Mouse (Mus musculus) stomach, embryonic 16.5 days (tissue): ENCODE results near the gene Fam174b. TPM values are rescaled to one million over a fixed set of nuclear protein-coding genes. Genes with fewer than 3 reads are reported as not detected.

Source experiments
- ATAC-seq: fragments of 200-750 bp; cut with Nextera tagmentation; 2 replicates; pipeline ENCODE4 v1.8.0; 2017; ENCODE audit warnings: moderate number of reproducible peaks, moderate TSS enrichment; ENCODE audit not compliant: insufficient read depth, low FRiP score
- H3K27ac ChIP-seq: fragments of 300-500 bp; sonication (generic); 2 replicates; pipeline ENCODE4 v1.5.1; 2014; ENCODE audit warnings: low read length
- H3K27me3 ChIP-seq: fragments of 300-500 bp; sonication (generic); 2 replicates; pipeline ENCODE4 v1.6.1; 2014; ENCODE audit warnings: low read length, control low read depth, mixed read lengths; ENCODE audit not compliant: control insufficient read depth, insufficient read depth
- H3K36me3 ChIP-seq: fragments of 300-500 bp; sonication (generic); 2 replicates; pipeline ENCODE4 v1.6.1; 2014; ENCODE audit warnings: low read length; ENCODE audit not compliant: control insufficient read depth, insufficient read depth
- H3K4me1 ChIP-seq: fragments of 300-500 bp; sonication (generic); 2 replicates; pipeline ENCODE4 v1.6.1; 2014; ENCODE audit warnings: low read length, control low read depth, mixed read lengths; ENCODE audit not compliant: control insufficient read depth, insufficient read depth
- H3K4me2 ChIP-seq: fragments of 300-500 bp; sonication (generic); 2 replicates; pipeline ENCODE4 v1.6.1; 2014; ENCODE audit warnings: low read depth, low read length, mixed read lengths
- H3K4me3 ChIP-seq: fragments of 300-500 bp; sonication (generic); replicated peaks from 2 replicates; pipeline ENCODE4 v1.5.1; 2014; ENCODE audit warnings: mild to moderate bottlenecking, low read length
- H3K9ac ChIP-seq: fragments of 300-500 bp; sonication (generic); 2 replicates; pipeline ENCODE4 v1.6.1; 2014; ENCODE audit warnings: low read length
- H3K9me3 ChIP-seq: fragments of 300-500 bp; sonication (generic); replicated peaks from 2 replicates; pipeline ENCODE4 v1.6.1; 2016; ENCODE audit warnings: low read length, control low read depth; ENCODE audit not compliant: control insufficient read depth
- WGBS: fragments of 180-500 bp; shearing (Covaris S2); extraction: QIAGEN DNeasy Blood & Tissue Kit; methylation state at CpG from one replicate; pipeline ENCODE4 v1.1.7; 2014; 5-methylcytosine and 5-hydroxymethylcytosine counted together
- polyA plus RNA-seq: library from polyadenylated mRNA; unstranded; fragments of >200 nt; fragmentation: Nextera tagmentation; extraction: Ambion mirVana; gene quantifications from 2 replicates; pipeline ENCODE4 v1.2.1, GENCODE M21; 2015

Fam174b gene
- polyA plus RNA-seq, 1 experiment from 2014 or later = 68.1 TPM

GRCm38 (mm10) chr7:73745903-73746302, 5.8 kb downstream of the Fam174b start:
- Histone ChIP-seq H3K9ac (no peak overlapping the region), H3K4me2 (no peak overlapping the region), H3K4me3 (no peak overlapping the region), H3K27me3 (no peaks in the 10 kb centered on the region), H3K27ac (peak overlapping the region; percentile 2), H3K9me3 (no peaks in the 10 kb centered on the region), H3K36me3 (no peaks in the 10 kb centered on the region), H3K4me1 (peaks cover 30% of the 10 kb centered on the region)
- WGBS = 45% methylated on average over 5 of the region's 5 CpGs
- no peak for ATAC-seq

- H3K36me3 ChIP-seq = no peaks in the 10 kb centered on the region
- H3K9ac ChIP-seq = no peak overlapping the region
- peak overlapping the region; percentile 92 for H3K27ac ChIP-seq
- H3K4me2 ChIP-seq = 0 out of 2 replicates have a peak overlapping the region, but pooled peaks have one; percentile 11
- no peak for ATAC-seq
- WGBS = 62% methylated on average over 4 of the region's 4 CpGs
- peaks cover 23% of the 10 kb centered on the region for H3K4me1 ChIP-seq
- H3K27me3 ChIP-seq = no peaks in the 10 kb centered on the region
- no peak overlapping the region for H3K4me3 ChIP-seq
- no peaks in the 10 kb centered on the region for H3K9me3 ChIP-seq
Observed at GRCm38 (mm10) chr7:73746836-73747235, 6.7 kb downstream of the Fam174b start.

GRCm38 (mm10) chr7:73747531-73747930, 7.4 kb downstream of the Fam174b start:
- peak overlapping the region; percentile 92 for H3K27ac ChIP-seq
- WGBS = 52% methylated on average over 3 of the region's 3 CpGs
- H3K36me3 ChIP-seq = no peaks in the 10 kb centered on the region
- H3K9me3 ChIP-seq = no peaks in the 10 kb centered on the region
- no peaks in the 10 kb centered on the region for H3K27me3 ChIP-seq
- H3K4me1 ChIP-seq = peaks cover 22% of the 10 kb centered on the region
- no peak overlapping the region for H3K4me3 ChIP-seq
- peak overlapping the region; percentile 11; the same call in 1 of the 2 replicates for H3K4me2 ChIP-seq
- peak; percentile 61; the same call in 1 of the 2 replicates for ATAC-seq
- H3K9ac ChIP-seq = 0 out of 2 replicates have a peak overlapping the region, but pooled peaks have one; percentile 19

GRCm38 (mm10) chr7:73748437-73749108, 8.5 kb downstream of the Fam174b start:
- Histone ChIP-seq H3K4me3 (no peak overlapping the region), H3K4me1 (peaks cover 19% of the 10 kb centered on the region), H3K36me3 (no peaks in the 10 kb centered on the region), H3K27me3 (no peaks in the 10 kb centered on the region), H3K27ac (peak overlapping the region; percentile 92), H3K4me2 (no peak overlapping the region), H3K9me3 (no peaks in the 10 kb centered on the region), H3K9ac (no peak overlapping the region)
- peak; percentile 67 for ATAC-seq
- 70% methylated on average over 5 of the region's 5 CpGs for WGBS

GRCm38 (mm10) chr7:73749339-73749738, 9.2 kb downstream of the Fam174b start:
- no peak overlapping the region for H3K9ac ChIP-seq
- H3K9me3 ChIP-seq = no peaks in the 10 kb centered on the region
- no peak for ATAC-seq
- no peak overlapping the region for H3K4me2 ChIP-seq
- 80% methylated on average over 2 of the region's 2 CpGs for WGBS
- no peaks in the 10 kb centered on the region for H3K27me3 ChIP-seq
- H3K27ac ChIP-seq = peak overlapping the region; percentile 92
- H3K36me3 ChIP-seq = no peaks in the 10 kb centered on the region
- H3K4me1 ChIP-seq = peaks cover 22% of the 10 kb centered on the region
- no peak overlapping the region for H3K4me3 ChIP-seq

GRCm38 (mm10) chr7:73749983-73750382, 9.9 kb downstream of the Fam174b start:
- Histone ChIP-seq H3K36me3 (no peaks in the 10 kb centered on the region), H3K9ac (no peak overlapping the region), H3K27ac (peak overlapping the region; percentile 92), H3K27me3 (no peaks in the 10 kb centered on the region), H3K4me2 (no peak overlapping the region), H3K4me3 (no peak overlapping the region), H3K4me1 (peaks cover 17% of the 10 kb centered on the region; the same call in 1 of the 2 replicates), H3K9me3 (no peaks in the 10 kb centered on the region)
- peak; percentile 22; the same call in 1 of the 2 replicates for ATAC-seq
- WGBS = 72% methylated on average over 7 of the region's 7 CpGs

- 68% methylated on average over 1 of the region's 1 CpGs for WGBS
- Histone ChIP-seq H3K4me1 (peaks cover 14% of the 10 kb centered on the region; the same call in 1 of the 2 replicates), H3K36me3 (no peaks in the 10 kb centered on the region), H3K9me3 (0 out of 2 replicates have a peak, but pooled peaks cover 3% of the 10 kb centered on the region), H3K4me3 (no peak overlapping the region), H3K27me3 (no peaks in the 10 kb centered on the region), H3K9ac (no peak overlapping the region), H3K27ac (no peak overlapping the region), H3K4me2 (no peak overlapping the region)
- ATAC-seq = no peak
Observed at GRCm38 (mm10) chr7:73753598-73753997, 13.5 kb downstream of the Fam174b start.

GRCm38 (mm10) chr7:73755377-73756110, 15.4 kb downstream of the Fam174b start:
- H3K27ac ChIP-seq = no peak overlapping the region
- peaks cover 9% of the 10 kb centered on the region; the same call in 1 of the 2 replicates for H3K4me1 ChIP-seq
- 21% methylated on average over 1 of the region's 1 CpGs for WGBS
- H3K27me3 ChIP-seq = no peaks in the 10 kb centered on the region
- H3K36me3 ChIP-seq = no peaks in the 10 kb centered on the region
- H3K4me3 ChIP-seq = no peak overlapping the region
- H3K9ac ChIP-seq = no peak overlapping the region
- H3K9me3 ChIP-seq = 0 out of 2 replicates have a peak, but pooled peaks cover 3% of the 10 kb centered on the region
- no peak for ATAC-seq
- H3K4me2 ChIP-seq = no peak overlapping the region

- no peak overlapping the region for H3K4me3 ChIP-seq
- ATAC-seq = no peak
- no peak overlapping the region for H3K9ac ChIP-seq
- H3K9me3 ChIP-seq = no peaks in the 10 kb centered on the region; the same call in 1 of the 2 replicates
- H3K27ac ChIP-seq = no peak overlapping the region
- WGBS = 73% methylated on average over 8 of the region's 8 CpGs
- no peaks in the 10 kb centered on the region for H3K36me3 ChIP-seq
- H3K4me1 ChIP-seq = no peaks in the 10 kb centered on the region
- no peak overlapping the region for H3K4me2 ChIP-seq
- no peaks in the 10 kb centered on the region for H3K27me3 ChIP-seq
Observed at GRCm38 (mm10) chr7:73761691-73762189, 21.6 kb downstream of the Fam174b start.
